Mouse (Mus musculus): Measurements from ENCODE around the gene Sorl1. TPM values are rescaled to one million over a fixed set of nuclear protein-coding genes. Genes with fewer than 3 reads are reported as not detected.

Sorl1 gene
- total and polyA plus RNA-seq, 3 experiments: 2.5 to 12.3 (median 6.3) TPM

DNA sequence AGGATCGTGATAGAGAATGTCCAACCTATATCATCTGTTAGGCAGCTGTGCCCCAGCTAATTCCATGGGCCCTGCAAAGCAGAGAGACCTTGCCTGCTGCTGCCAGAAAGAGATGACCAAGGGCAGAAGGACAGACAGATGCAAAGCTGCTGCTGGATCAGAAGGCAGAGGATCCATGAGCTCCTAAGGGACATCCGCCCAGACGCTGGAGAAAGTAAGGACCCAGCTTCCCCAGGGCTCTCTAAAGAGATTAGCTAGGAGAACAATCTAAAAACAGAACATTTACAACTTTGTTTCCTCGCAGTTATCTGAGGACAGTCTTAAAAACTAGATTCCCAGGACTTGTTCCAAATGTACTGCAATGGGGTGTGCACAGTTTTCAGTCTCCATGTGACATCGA, 131.3 kb downstream of the Sorl1 start:
- dilution Hi-C loops (cut with MboI; ENCODE audit: extremely low pct_ligation_motif_present, extremely low pct_unique_long_range_greater_than_20kb, low sequenced_read_pairs) (no loop called here), in situ Hi-C loops (cut with MboI; ENCODE audit: low pct_ligation_motif_present, low pct_unique_long_range_greater_than_20kb, low sequenced_read_pairs) (no loop called here)
- no peaks in the 10 kb centered on the region for H3K79me2 ChIP-seq (replicated peaks; ENCODE audit: control insufficient read depth, extremely low read depth, insufficient read depth, poor library complexity, severe bottlenecking)
- no peak overlapping the region for H3K9ac ChIP-seq (ENCODE audit: insufficient read depth, low read depth)
- no peak for DNase-seq (ENCODE audit: extremely low read depth)
- no peak for TF ChIP-seq RCOR1 (conservative IDR thresholded peaks at IDR 0.05; ENCODE audit: low read depth, low read length)
- TF ChIP-seq MAZ (IDR thresholded peaks at IDR 0.05; ENCODE audit: low read depth, low read length): no peak
- no peak for TF ChIP-seq CTCF (conservative IDR thresholded peaks at IDR 0.05 in 1 of 2, IDR thresholded peaks at IDR 0.05 in 1 of 2; ENCODE audit: low read depth in 2 of 2, low read length in 2 of 2)
- TF ChIP-seq ELF1 (IDR thresholded peaks at IDR 0.05; ENCODE audit: low read depth, low read length): no peak
- TF ChIP-seq POLR2AphosphoS2 (IDR thresholded peaks at IDR 0.05; ENCODE audit: low read depth, low read length): no peak
- no peak for TF ChIP-seq BHLHE40 (IDR thresholded peaks at IDR 0.05; ENCODE audit: low read depth, low read length)
- TF ChIP-seq ZMIZ1 (IDR thresholded peaks at IDR 0.05; ENCODE audit: low read depth, low read length): no peak
- no peak for TF ChIP-seq USF1 (IDR thresholded peaks at IDR 0.05; ENCODE audit: low read depth, low read length)
- no peak for TF ChIP-seq IRF4 (IDR thresholded peaks at IDR 0.05; ENCODE audit: low read depth, low read length)
- TF ChIP-seq HCFC1 (IDR thresholded peaks at IDR 0.05; ENCODE audit: low read depth, low read length): no peak
- no peak for TF ChIP-seq TBP (conservative IDR thresholded peaks at IDR 0.05; ENCODE audit: low read depth, low read length)
- no peak for TF ChIP-seq E2F4 (IDR thresholded peaks at IDR 0.05; ENCODE audit: insufficient replicate concordance, low read depth, low read length)
- no peak for TF ChIP-seq MXI1 (IDR thresholded peaks at IDR 0.05; ENCODE audit: low read depth, low read length)
- no peak for TF ChIP-seq SMC3 (IDR thresholded peaks at IDR 0.05; ENCODE audit: low read depth, low read length)
- no peak for TF ChIP-seq MYC (IDR thresholded peaks at IDR 0.05; ENCODE audit: low read depth, low read length)
- TF ChIP-seq CHD1 (IDR thresholded peaks at IDR 0.05; ENCODE audit: low read depth, low read length): no peak
- TF ChIP-seq NRF1 (IDR thresholded peaks at IDR 0.05; ENCODE audit: low read depth, low read length): no peak
- TF ChIP-seq ZKSCAN1 (IDR thresholded peaks at IDR 0.05; ENCODE audit: borderline replicate concordance, low read depth, low read length): no peak
- H3K4me3 ChIP-seq (replicated peaks in 1 of 3; ENCODE audit: low read depth in 2 of 3, low read length in 2 of 3, poor library complexity in 1 of 3): no peak overlapping the region
- H3K27me3 ChIP-seq (replicated peaks): no peaks in the 10 kb centered on the region
- H3K4me1 ChIP-seq (ENCODE audit: control insufficient read depth in 1 of 2, insufficient read depth in 2 of 2): no peaks in the 10 kb centered on the region
- peaks cover 0 to 70% of the 10 kb centered on the region in 2 experiments for H3K36me3 ChIP-seq (replicated peaks in 1 of 2; ENCODE audit: control insufficient read depth in 1 of 2, insufficient read depth in 1 of 2, low read length in 1 of 2)
- no peak overlapping the region for H3K27ac ChIP-seq (ENCODE audit: insufficient read depth, low read depth)
- no peak overlapping the region for H3K4me2 ChIP-seq (ENCODE audit: insufficient read depth, low read depth, poor library complexity, severe bottlenecking)
- no peaks in the 10 kb centered on the region for H3K9me3 ChIP-seq (replicated peaks; ENCODE audit: low read length)

DNA sequence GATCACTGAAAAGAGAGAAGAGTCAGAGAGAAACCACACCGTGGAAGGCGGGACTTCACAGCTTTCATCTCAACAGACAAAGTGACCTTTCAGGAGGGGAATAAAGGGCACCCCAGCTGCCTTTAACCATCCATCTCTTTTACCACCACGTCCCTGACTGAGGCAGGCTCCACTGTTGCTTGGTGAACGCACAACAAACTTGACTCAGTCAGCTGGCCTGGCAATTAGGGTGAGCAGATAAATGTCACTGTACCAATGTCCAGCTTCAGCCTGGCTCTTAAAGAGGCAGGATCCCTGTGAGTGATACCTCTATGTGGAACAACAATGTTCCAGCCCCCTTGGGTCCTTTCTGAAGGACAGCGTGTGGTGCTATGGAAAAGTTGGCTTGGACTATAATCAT, 138.5 kb downstream of the Sorl1 start:
- H3K79me2 ChIP-seq (replicated peaks; ENCODE audit: control insufficient read depth, extremely low read depth, insufficient read depth, poor library complexity, severe bottlenecking): no peaks in the 10 kb centered on the region
- H3K4me2 ChIP-seq (ENCODE audit: insufficient read depth, low read depth, poor library complexity, severe bottlenecking): no peak overlapping the region
- no peaks in the 10 kb centered on the region for H3K27me3 ChIP-seq (replicated peaks)
- no peak overlapping the region for H3K4me3 ChIP-seq (replicated peaks in 1 of 3; ENCODE audit: low read depth in 2 of 3, low read length in 2 of 3, poor library complexity in 1 of 3)
- no peak overlapping the region for H3K9ac ChIP-seq (ENCODE audit: insufficient read depth, low read depth)
- TF ChIP-seq TCF12 (IDR thresholded peaks at IDR 0.05; ENCODE audit: low read depth, low read length) (no peak), GABPA (IDR thresholded peaks at IDR 0.05; ENCODE audit: insufficient replicate concordance, low read depth, low read length) (no peak), SIN3A (IDR thresholded peaks at IDR 0.05; ENCODE audit: low read length) (no peak), KAT2A (IDR thresholded peaks at IDR 0.05; ENCODE audit: insufficient replicate concordance, low read length) (no peak), MYC (IDR thresholded peaks at IDR 0.05; ENCODE audit: low read depth, low read length) (no peak), UBTF (IDR thresholded peaks at IDR 0.05; ENCODE audit: low read depth, low read length) (no peak), MAZ (IDR thresholded peaks at IDR 0.05; ENCODE audit: low read depth, low read length) (no peak), POLR2A (IDR thresholded peaks at IDR 0.05; ENCODE audit: low read depth, low read length) (no peak), HCFC1 (IDR thresholded peaks at IDR 0.05; ENCODE audit: low read depth, low read length) (no peak), ZKSCAN1 (IDR thresholded peaks at IDR 0.05; ENCODE audit: borderline replicate concordance, low read depth, low read length) (no peak), ELF1 (IDR thresholded peaks at IDR 0.05; ENCODE audit: low read depth, low read length) (no peak), RCOR1 (conservative IDR thresholded peaks at IDR 0.05; ENCODE audit: low read depth, low read length) (no peak), CTCF (conservative IDR thresholded peaks at IDR 0.05 in 1 of 2, IDR thresholded peaks at IDR 0.05 in 1 of 2; ENCODE audit: low read depth in 2 of 2, low read length in 2 of 2) (no peak), POLR2AphosphoS2 (IDR thresholded peaks at IDR 0.05; ENCODE audit: low read depth, low read length) (no peak), USF2 (conservative IDR thresholded peaks at IDR 0.05; ENCODE audit: low read depth, low read length) (no peak), MXI1 (IDR thresholded peaks at IDR 0.05; ENCODE audit: low read depth, low read length) (no peak), TBP (conservative IDR thresholded peaks at IDR 0.05; ENCODE audit: low read depth, low read length) (no peak), ZMIZ1 (IDR thresholded peaks at IDR 0.05; ENCODE audit: low read depth, low read length) (no peak), NRF1 (IDR thresholded peaks at IDR 0.05; ENCODE audit: low read depth, low read length) (no peak)
- H3K36me3 ChIP-seq (replicated peaks in 1 of 2; ENCODE audit: control insufficient read depth in 1 of 2, insufficient read depth in 1 of 2, low read length in 1 of 2): peaks cover 0 to 80% of the 10 kb centered on the region in 2 experiments
- DNase-seq (ENCODE audit: extremely low read depth): no peak
- dilution Hi-C loops (cut with MboI; ENCODE audit: extremely low pct_ligation_motif_present, extremely low pct_unique_long_range_greater_than_20kb, low sequenced_read_pairs): no loop called here
- in situ Hi-C loops (cut with MboI; ENCODE audit: low pct_ligation_motif_present, low pct_unique_long_range_greater_than_20kb, low sequenced_read_pairs): no loop called here
- no peaks in the 10 kb centered on the region for H3K9me3 ChIP-seq (replicated peaks; ENCODE audit: low read length)
- peaks cover 0 to 25% of the 10 kb centered on the region in 2 experiments; a peak in 2 of 4 replicates for H3K4me1 ChIP-seq (ENCODE audit: control insufficient read depth in 1 of 2, insufficient read depth in 2 of 2)
- H3K27ac ChIP-seq (ENCODE audit: insufficient read depth, low read depth): no peak overlapping the region

Data from CH12.LX (cell line).